Mouse (Mus musculus): ENCODE data around the gene Nicn1.

Gene Nicn1

DNA sequence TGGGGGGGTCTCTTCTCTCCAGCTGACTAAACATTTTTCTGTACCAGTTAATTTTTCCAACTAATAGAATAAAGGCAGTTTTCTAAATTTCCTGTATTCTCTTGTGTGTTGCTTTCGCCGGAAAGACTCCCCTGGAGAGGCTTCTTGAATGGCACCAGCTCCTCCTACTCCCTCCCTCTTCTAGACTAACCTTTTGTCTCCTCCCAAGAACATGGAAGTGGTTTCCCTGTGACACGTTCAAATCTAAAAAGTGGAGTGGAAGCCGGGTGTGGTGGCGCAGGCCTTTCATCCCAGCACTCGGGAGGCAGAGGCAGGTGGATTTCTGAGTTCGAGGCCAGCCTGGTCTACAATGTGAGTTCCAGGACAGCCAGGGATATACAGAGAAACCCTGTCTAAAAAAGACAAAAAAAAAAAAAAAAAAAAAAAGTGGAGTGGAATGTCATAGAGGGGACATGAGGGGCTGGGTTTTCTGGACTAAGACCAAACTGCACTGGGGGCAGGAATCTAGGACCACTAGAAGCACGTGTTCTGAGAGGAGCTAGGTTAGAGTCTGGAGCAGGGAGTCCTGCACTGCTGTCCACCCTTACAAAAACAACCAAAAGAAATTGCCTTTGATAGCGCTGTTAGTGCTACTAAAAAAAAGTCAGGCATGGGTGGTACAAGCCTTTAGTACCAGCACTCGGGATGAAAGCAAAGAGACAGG is 47.8 kb downstream of the Nicn1 start:
- no peak for DNase-seq (ENCODE audit: low spot score in 2 of 2)

DNA sequence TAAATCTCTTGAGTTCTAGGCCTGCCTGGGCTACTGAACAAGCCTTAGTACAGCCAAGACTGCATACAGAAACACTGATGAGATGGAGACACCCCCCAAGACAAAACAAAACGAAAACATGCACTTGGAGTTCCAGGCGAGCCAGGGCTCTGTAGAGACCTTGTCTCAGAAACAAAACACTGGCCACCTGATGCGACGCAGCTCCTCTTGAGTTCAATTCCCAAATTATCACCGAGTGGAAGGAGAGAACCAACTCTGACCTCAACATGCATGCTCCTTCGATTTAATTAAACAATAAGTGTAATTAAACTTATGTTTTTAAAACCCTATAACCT is 48.3 kb downstream of the Nicn1 start:
- no peak for DNase-seq (ENCODE audit: low spot score in 2 of 2)

DNA sequence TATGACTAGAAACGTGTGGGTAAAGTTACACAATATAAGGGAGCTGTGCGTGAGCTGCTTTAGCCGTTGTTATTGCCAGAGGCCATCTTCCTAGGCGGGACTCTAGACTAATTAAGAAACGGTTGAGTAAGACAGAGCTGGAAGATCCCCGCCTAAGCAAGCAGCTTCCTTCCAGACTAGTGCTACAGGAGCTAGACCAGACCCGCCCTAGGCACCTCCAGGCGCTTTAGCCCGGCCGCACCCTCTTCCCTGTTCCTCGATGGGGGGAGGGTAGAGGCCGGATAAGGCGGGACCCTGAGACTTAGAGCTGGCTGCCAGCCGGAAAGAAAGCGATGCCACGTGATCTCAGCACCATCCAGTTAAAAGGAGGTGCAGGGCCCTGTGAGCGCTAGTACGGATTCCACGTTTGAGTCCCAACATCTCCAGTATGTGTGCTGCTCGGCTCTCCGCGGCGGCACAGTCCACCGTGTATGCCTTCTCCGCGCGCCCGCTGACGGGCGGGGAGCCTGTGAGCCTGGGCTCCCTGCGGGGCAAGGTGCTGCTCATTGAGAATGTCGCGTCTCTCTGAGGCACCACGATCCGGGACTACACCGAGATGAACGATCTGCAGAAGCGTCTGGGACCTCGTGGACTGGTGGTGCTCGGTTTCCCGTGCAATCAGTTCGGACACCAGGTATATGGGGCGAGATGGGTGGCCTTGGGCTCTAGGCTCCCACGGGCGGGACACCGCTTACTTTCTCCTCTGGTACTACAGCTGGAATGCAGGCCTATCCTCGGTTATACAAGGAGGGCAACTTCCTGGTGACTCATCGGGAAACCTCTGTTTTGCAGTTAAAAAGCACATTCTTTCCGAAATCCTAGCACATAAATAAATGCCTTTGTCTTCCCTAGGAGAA is 48.9 kb downstream of the Nicn1 start, which contains the start of gene Gpx1:
Gene Gpx1, plus strand, starts transcription at position 18 of the 896 bp plus-strand sequence.
- DNase-seq (ENCODE audit: low spot score in 2 of 2) = peak; percentile 64 to 83

DNA sequence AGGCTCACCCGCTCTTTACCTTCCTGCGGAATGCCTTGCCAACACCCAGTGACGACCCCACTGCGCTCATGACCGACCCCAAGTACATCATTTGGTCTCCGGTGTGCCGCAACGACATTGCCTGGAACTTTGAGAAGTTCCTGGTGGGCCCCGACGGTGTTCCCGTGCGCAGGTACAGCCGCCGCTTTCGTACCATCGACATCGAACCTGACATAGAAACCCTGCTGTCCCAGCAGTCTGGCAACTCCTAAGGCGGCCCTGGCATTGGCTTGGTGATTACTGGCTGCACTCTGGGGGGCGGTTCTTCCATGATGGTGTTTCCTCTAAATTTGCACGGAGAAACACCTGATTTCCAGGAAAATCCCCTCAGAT is 49.6 kb downstream of the Nicn1 start:
- peak in 1 of 2 experiments; percentile 19 for DNase-seq (ENCODE audit: low spot score in 2 of 2)

DNA sequence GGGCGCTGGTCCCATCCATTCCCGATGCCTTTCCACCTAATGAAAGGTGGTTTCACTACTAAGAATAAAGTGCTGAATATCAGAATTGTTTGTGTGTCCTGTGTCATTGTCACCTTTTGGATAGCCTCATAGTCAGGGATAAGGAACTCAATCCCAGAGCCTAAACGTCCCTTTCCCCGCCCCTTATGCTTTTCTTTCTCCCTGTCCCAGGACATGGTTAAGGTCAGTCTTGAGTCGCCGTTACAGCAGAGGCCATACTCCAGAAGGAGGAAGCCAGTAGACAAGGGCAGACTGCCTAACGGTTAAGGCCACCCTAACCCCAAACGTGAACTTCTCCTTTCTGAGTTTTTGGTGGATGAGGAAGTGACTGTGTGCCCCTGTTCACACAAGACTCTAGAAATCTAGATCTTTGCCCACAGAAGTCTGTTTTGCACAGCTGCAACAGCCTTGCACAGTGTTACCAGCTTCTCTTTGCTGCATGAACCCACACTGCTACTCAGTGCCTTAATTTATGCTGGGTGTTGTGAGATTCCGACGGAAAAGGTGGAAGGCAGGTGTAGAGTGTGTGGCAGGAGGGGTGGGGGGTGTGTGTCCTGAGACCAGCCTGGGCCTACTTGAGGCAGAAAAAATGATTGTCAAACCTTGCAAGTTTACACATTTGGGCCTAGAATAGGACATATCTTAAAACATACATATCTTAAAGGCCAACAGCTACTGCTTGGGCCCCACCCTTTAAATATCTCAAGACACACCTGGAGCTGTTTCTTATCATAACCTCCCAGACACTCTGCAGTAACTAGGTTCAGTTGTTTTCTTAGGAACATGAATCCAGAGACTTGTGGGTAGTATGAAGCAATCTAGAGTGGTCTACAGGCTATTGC is 50.3 kb downstream of the Nicn1 start:
- no peak for DNase-seq (ENCODE audit: low spot score in 2 of 2)

DNA sequence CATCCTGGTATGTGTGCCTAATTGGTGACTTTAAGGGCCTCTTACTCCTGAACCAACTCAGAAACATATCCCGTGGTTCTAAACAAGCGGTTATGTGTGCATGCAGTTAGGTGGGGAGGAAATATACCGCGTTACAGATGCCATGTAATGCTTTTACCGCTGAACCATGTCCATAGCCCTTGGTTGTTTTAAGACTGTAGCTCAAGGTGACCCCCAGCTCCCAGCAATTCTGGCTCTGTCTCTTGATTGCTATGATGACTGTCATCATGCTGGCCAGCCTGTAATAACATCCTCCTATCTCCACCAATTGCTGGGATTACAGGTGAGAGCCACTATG is 50.9 kb downstream of the Nicn1 start:
- DNase-seq (ENCODE audit: low spot score in 2 of 2) = no peak

DNA sequence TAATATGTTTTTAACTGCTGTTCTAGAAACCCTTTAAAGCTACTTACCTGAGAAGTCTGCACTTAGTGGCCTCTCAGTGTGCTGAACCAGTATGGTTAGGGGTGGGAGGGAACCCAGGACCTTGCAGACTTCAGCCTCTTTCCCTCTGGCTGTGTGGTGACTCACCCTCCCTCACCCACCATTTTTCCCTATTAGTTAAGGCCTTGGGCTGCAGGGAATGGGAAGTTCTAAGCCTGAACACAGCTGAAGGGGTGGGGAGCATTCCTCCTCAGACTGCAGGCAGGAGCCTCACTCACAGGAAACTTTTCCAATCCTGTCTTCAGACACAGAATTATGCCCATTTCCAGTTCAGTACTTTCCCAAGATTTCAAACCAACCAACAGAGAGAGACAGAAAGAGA is 51.6 kb downstream of the Nicn1 start:
- no peak for DNase-seq (ENCODE audit: low spot score in 2 of 2)

DNA sequence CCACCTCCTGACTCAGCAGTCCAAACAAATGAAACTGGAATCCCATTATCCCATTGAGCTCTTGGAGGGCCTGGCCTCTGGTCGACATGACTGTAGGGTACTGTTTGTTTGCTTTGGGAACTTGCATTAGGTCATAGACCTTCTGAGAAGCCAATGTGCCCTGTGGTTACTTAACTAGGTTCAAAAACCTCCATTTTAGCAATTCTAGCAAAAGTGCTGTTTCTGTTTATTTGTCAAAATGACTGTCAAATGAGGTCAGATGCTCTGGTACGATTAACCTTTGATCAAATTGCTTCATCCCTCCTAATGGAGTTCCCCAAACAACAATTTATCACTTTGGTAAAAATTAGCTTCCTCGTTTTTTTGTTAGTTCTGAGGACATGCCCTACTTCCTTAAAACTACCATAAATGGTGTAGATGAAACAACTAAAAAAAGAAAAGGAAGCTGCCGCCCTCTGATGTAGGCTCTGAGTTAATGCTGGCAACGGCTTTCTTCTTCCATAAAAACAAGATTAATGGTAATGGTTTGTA is 52.1 kb downstream of the Nicn1 start:
- DNase-seq (ENCODE audit: low spot score in 2 of 2) = no peak

DNA sequence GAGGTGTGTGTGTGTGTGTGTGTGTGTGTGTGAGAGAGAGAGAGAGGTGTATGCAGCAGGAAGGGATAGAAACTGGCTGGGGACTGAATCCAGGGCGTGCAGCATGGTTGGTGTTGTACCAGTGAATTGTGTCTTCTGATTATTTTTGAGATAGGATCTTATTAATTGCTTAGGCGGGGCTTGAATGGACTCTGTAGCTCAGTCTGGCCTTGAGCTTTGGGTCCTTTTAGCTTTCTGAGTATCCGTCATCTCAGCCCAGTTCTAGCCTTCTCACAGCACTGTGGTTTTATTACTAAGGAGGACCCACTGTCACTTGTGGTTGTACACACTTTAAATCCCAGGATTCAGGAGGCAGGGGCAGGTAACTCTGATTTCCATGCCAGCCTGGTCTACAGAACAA is 53.1 kb downstream of the Nicn1 start:
- no peak for DNase-seq (ENCODE audit: low spot score in 2 of 2)

DNA sequence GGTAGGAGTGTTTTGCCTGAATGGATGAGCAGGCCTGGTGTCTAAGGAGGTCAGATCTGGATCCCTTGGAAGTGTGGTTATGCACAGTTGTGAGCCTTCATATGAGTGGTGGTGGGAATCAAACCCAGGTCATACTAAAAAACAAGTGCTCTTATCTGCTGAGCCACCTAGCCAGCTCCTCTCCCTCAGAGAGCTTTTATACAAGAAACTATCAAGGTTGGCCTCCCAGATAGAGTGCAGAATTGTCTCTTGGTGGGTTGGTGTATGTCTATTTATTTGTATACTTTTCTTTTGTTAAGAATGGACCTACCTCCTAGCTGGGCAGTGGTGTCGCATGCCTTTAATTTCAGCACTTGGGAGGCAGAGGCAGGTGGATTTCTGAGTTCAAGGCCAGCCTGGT is 53.6 kb downstream of the Nicn1 start:
- DNase-seq (ENCODE audit: low spot score in 2 of 2) = no peak

DNA sequence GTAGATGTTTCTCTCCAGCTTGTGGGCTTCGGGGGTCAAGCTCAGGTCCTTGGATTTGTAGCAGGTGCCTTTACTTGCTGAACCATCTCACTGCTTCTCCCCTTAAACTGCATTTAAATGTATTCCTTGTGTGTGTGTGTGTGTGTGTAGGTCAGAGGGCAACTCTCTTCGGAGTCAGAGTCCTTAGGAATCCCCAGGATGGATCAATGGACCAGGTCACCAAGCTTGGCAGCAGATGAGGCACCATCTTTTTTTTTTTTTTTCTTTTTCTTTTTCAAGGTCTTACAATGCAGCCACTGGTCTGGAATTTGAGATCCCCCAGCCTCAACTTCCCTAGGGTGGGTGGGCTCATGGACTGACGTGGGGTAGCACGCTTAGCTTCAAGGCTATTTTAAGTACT is 54.2 kb downstream of the Nicn1 start:
- DNase-seq (ENCODE audit: low spot score in 2 of 2) = no peak

All from cerebellum, postnatal 4 days (tissue).